Mouse (Mus musculus) ES-Bruce4 (cell line): ENCODE data around the gene Hoxc9. TPM values are rescaled to one million over a fixed set of nuclear protein-coding genes. Genes with fewer than 3 reads are reported as not detected.

Experiments used
- H3K27ac ChIP-seq: 2 replicates; pipeline ENCODE4 v1.5.1; 2012; ENCODE audit warnings: low read length, inconsistent platforms; ENCODE audit not compliant: insufficient read depth
- H3K27me3 ChIP-seq: 2 replicates; pipeline ENCODE4 v1.6.1; 2012; ENCODE audit warnings: mild to moderate bottlenecking, low read length, inconsistent platforms; ENCODE audit not compliant: control insufficient read depth, poor library complexity, insufficient read depth, severe bottlenecking
- H3K36me3 ChIP-seq: 2 replicates; pipeline ENCODE4 v1.6.1; 2012; ENCODE audit warnings: inconsistent platforms, mild to moderate bottlenecking, low read length, moderate library complexity; ENCODE audit not compliant: control insufficient read depth, poor library complexity, insufficient read depth, severe bottlenecking
- H3K4me1 ChIP-seq: one replicate; pipeline ENCODE4 v1.8.1; 2011; ENCODE audit warnings: low read length; ENCODE audit not compliant: control insufficient read depth, insufficient read depth
- H3K4me3 ChIP-seq: 2 replicates; pipeline ENCODE4 v1.5.1; 2011; ENCODE audit warnings: low read depth, mild to moderate bottlenecking, low read length
- H3K9ac ChIP-seq: 2 replicates; pipeline ENCODE4 v1.6.1; 2012; ENCODE audit warnings: low read depth, mild to moderate bottlenecking, inconsistent platforms; ENCODE audit not compliant: poor library complexity, severe bottlenecking
- H3K9me3 ChIP-seq: replicated peaks from 2 replicates; pipeline ENCODE4 v1.6.1; 2012; ENCODE audit warnings: mild to moderate bottlenecking, low read length, inconsistent platforms; ENCODE audit not compliant: control insufficient read depth, poor library complexity, insufficient read depth, severe bottlenecking
- CTCF ChIP-seq: IDR thresholded peaks from one replicate; pipeline ENCODE4 v1.8.1; 2011; ENCODE audit warnings: low read depth, low read length
- EP300 ChIP-seq: IDR thresholded peaks from 2 replicates; pipeline ENCODE4 v1.6.1; 2011; ENCODE audit warnings: low read depth, low read length; ENCODE audit not compliant: insufficient read depth
- POLR2A ChIP-seq: IDR thresholded peaks from one replicate; pipeline ENCODE4 v1.8.1; 2011; ENCODE audit warnings: low read length; ENCODE audit not compliant: insufficient read depth
- polyA plus RNA-seq: library from polyadenylated mRNA; stranded (reverse); fragments of >200 nt; gene quantifications from 2 replicates; pipeline ENCODE4 v1.2.4, GENCODE M21; 2011; ENCODE audit warnings: low read depth; ENCODE audit not compliant: missing spikeins, insufficient read depth, insufficient read length

Hoxc9 gene
- polyA plus RNA-seq, 1 experiment = not detected

- Histone ChIP-seq H3K27me3 (peaks cover 62% of the 10 kb centered on the region), H3K9ac (no peak overlapping the region), H3K4me3 (no peak overlapping the region), H3K9me3 (no peaks in the 10 kb centered on the region), H3K27ac (no peak overlapping the region), H3K36me3 (no peaks in the 10 kb centered on the region), H3K4me1 (peaks cover 8% of the 10 kb centered on the region)
- TF ChIP-seq EP300 (no peak), CTCF (no peak), POLR2A (no peak)
These were observed 35.8 kb downstream of the Hoxc9 start for GRCm38 (mm10) chr15:103011928-103012486.

DNA sequence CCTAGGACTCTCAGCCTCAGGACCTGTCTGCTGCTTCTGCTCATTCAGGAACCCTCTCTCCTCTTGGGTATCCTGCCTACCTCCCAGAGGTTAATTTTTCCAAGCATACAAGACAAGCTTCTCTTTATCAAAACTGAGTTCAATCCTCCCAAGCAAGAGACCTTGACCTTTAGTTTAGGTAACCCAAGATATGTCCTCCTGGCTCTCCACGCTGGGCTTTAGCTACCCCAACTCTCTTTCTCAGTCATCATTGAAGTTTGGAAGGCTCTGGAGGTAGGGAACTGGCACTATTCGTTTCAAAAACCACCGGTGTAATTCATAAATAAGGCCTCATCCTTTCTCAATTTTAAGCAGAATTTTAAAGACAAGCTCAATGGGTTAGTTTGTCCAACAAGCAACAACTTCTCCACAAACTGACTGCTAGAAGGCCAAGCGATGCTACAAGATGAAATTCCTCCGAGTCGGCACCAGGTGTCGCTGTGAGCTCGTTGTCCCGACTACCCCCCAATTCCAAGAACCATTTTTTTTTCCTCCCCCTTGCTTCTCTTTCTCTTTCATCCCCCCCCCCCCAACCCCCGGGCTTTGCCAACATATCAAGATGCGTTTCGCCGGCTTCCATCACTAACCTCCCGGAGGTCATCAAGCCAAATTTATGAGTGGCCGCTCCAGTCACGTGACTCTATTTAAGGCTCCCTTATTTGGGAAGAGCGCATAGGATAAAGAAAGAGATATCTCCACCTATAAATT, 37.2 kb downstream of the Hoxc9 start:
- no peaks in the 10 kb centered on the region for H3K9me3 ChIP-seq
- peak overlapping the region; percentile 34; the same call in 1 of the 2 replicates for H3K4me3 ChIP-seq
- no peaks in the 10 kb centered on the region for H3K36me3 ChIP-seq
- peaks cover 8% of the 10 kb centered on the region for H3K4me1 ChIP-seq
- no peak overlapping the region for H3K27ac ChIP-seq
- no peak for TF ChIP-seq POLR2A
- TF ChIP-seq EP300 = no peak
- peak; percentile 85 for TF ChIP-seq CTCF
- H3K27me3 ChIP-seq = peaks cover 68% of the 10 kb centered on the region
- peak overlapping the region; percentile 36; the same call in 1 of the 2 replicates for H3K9ac ChIP-seq

- no peaks in the 10 kb centered on the region for H3K9me3 ChIP-seq
- H3K27ac ChIP-seq = no peak overlapping the region
- H3K4me1 ChIP-seq = peaks cover 8% of the 10 kb centered on the region
- no peak for TF ChIP-seq CTCF
- TF ChIP-seq POLR2A = no peak
- peaks cover 68% of the 10 kb centered on the region for H3K27me3 ChIP-seq
- H3K4me3 ChIP-seq = peak overlapping the region; percentile 63
- peak overlapping the region; percentile 36; the same call in 1 of the 2 replicates for H3K9ac ChIP-seq
- H3K36me3 ChIP-seq = no peaks in the 10 kb centered on the region
These were observed 38.1 kb downstream of the Hoxc9 start for GRCm38 (mm10) chr15:103014166-103015008.

- Histone ChIP-seq H3K9me3 (no peaks in the 10 kb centered on the region), H3K27ac (no peak overlapping the region), H3K4me3 (peak overlapping the region; percentile 50), H3K36me3 (no peaks in the 10 kb centered on the region), H3K27me3 (peaks cover 63% of the 10 kb centered on the region), H3K4me1 (peaks cover 8% of the 10 kb centered on the region), H3K9ac (peak overlapping the region; percentile 36; the same call in 1 of the 2 replicates)
- no peak for TF ChIP-seq POLR2A
- TF ChIP-seq EP300 = no peak
- no peak for TF ChIP-seq CTCF
These were observed 38.8 kb downstream of the Hoxc9 start for GRCm38 (mm10) chr15:103015009-103015399.

DNA sequence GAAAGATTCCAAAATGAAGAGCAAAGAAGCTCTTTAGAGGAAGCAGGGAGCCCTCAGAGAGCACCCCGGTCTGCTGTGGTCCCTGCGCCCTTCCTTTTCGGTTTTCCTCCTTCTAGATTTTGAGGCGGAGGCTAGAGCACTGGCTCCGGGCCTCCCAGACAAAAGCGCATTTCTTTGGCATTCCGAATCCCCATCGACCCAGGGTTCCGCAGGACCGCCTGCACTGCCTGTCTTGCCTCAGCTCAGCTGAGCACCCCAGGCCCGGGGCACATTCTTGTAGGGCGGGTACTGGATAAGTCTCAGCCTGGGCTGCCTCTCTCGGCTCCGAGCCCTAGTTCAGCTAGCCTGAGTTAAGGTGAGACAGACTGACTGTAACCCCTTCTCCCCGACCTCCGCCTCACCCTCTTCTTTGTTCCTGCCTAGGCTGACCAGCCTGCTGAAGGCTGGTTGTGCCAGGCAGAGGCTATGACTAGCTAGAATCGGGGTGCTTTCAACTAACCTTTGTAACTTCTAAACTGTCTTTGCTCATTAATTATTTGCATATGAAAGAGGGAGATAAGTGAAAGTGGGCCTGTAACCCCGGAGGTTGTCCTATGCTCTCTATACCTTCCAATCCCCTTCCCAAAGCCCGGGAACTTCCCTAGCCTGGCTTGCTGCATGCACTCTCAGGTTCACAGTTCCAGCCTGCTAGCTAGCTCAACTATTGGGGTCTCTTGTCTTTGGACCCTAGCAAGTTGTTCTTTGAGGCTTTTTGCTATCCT, 39.3 kb downstream of the Hoxc9 start:
- no peaks in the 10 kb centered on the region for H3K36me3 ChIP-seq
- no peak overlapping the region for H3K27ac ChIP-seq
- TF ChIP-seq EP300 = no peak
- no peak for TF ChIP-seq POLR2A
- no peak for TF ChIP-seq CTCF
- H3K9ac ChIP-seq = no peak overlapping the region
- peaks cover 60% of the 10 kb centered on the region for H3K27me3 ChIP-seq
- H3K9me3 ChIP-seq = no peaks in the 10 kb centered on the region
- peaks cover 5% of the 10 kb centered on the region for H3K4me1 ChIP-seq
- H3K4me3 ChIP-seq = peak overlapping the region; percentile 50
